ENCODE assay signal across 17 mouse cellular contexts in the genomic region with DNA sequence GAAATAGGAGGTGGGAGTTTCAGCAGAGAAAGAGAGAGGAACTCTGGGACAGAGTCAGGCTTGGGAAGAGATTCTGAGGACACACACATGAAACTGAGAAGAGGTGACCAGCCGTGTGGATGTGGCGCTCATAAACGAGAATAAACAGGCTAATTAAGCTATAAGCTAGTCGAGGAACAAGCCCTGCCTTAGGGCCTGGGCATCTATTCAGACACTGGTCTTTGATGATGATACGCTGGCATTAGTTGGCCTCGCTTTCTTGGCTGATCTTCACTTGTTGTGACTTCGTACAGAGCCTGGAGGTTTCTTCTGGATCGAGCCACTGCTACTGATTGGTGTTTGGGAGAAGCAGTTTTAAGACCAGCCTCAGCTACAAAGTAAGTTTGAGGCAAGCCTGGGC. TPM values are rescaled to one million over a fixed set of nuclear protein-coding genes. Genes with fewer than 3 reads are reported as not detected.
DNase-seq lines count a peak whose midpoint lies in the region.
"Had no signal": no experiment of that assay in that cellular context is flagged by ENCODE, and none has a peak within 500 bp of the region (broad histone marks: within the 10 kb centered on the region; RNA-seq: fewer than 3 reads in every experiment).

No protein-coding gene starts in this region.

- H3K4me1 ChIP-seq in heart, embryonic 10.5 days, result peaks cover 6% of the 10 kb centered on the region

- no peaks in the 10 kb centered on the region for H3K27me3 ChIP-seq in heart, embryonic 10.5 days (ENCODE audit: insufficient read depth, poor library complexity, severe bottlenecking)
- H3K27me3 ChIP-seq: CH12.LX, Patski had no signal

- peaks cover 97% of the 10 kb centered on the region for H3K36me3 ChIP-seq in heart, embryonic 10.5 days

- H3K27ac ChIP-seq in heart, embryonic 10.5 days, result no peak overlapping the region

- no peaks in the 10 kb centered on the region for H3K9me3 ChIP-seq in heart, embryonic 10.5 days
- H3K9me3 ChIP-seq: G1E had no signal

- 93% methylated on average over 8 of the region's 8 CpGs for WGBS in heart, embryonic 10.5 days

- peak; percentile 81 for DNase-seq in fat pad, adult 2 months (ENCODE audit: extremely low read depth, low read depth, low spot score)
- DNase-seq in gonadal fat pad, adult 2 months (ENCODE audit: low read depth), result peak; percentile 78
- no peak for DNase-seq in heart, embryonic 10.5 days (ENCODE audit: low spot score)
- no peak for DNase-seq in cerebellum, adult 8-10 months
- DNase-seq: adrenal gland, adult 2 months; adrenal gland, adult 8-10 months; adrenal gland, postnatal 10 days; adrenal gland, postnatal 14 days; adrenal gland, postnatal 25 days; adrenal gland, postnatal 36 days; B cell, adult 2 months; cerebellum, adult 11 months; cerebellum, adult 11-12 months; cerebellum, adult 18-20 months had no signal

- H3K4me3 ChIP-seq in heart, embryonic 10.5 days, result no peak overlapping the region

RNA-seq across cellular contexts. Expression of a gene that starts 21.8 kb away (rescaled TPM):
- 586 and 685 TPM in 2 replicates for polyA plus RNA-seq in gonadal fat pad, adult 2 months (2012; rRNA removed)
- polyA plus RNA-seq in heart, embryonic 10.5 days (2016; fragmentation: Nextera tagmentation; extraction: Ambion mirVana), result 127 and 139 TPM in 2 replicates

RNA-seq across cellular contexts. Expression of a gene that starts 33.5 kb away (rescaled TPM):
- 5.8 and 8.7 TPM in 2 replicates for polyA plus RNA-seq in gonadal fat pad, adult 2 months (2012; rRNA removed)
- 6.7 and 9.7 TPM in 2 replicates for polyA plus RNA-seq in heart, embryonic 10.5 days (2016; fragmentation: Nextera tagmentation; extraction: Ambion mirVana)

RNA-seq across cellular contexts. Expression of a gene that starts 39.4 kb away (rescaled TPM):
- 1.7 and 2.5 TPM in 2 replicates for polyA plus RNA-seq in gonadal fat pad, adult 2 months (2012; rRNA removed)
- 0.59 and 0.75 TPM in 2 replicates for polyA plus RNA-seq in heart, embryonic 10.5 days (2016; fragmentation: Nextera tagmentation; extraction: Ambion mirVana)

Comparison
In these comparisons a context has a peak if more than half of its experiments do, and no peak if none do; other contexts are left out.
1. DNase-seq: peak in fat pad, adult 2 months (single experiment) and gonadal fat pad, adult 2 months (single experiment); none in heart, embryonic 10.5 days (single experiment) and cerebellum, adult 8-10 months (single experiment).